Mouse (Mus musculus) C2C12 (cell line): ENCODE measurements around the gene Ccdc153. TPM values are rescaled to one million over a fixed set of nuclear protein-coding genes. Genes with fewer than 3 reads are reported as not detected.

Experiments
- H3K27me3 ChIP-seq: one replicate; pipeline ENCODE4 v1.6.1; 2011; ENCODE audit not compliant: control insufficient read depth, insufficient read depth, insufficient read length
- H3K36me3 ChIP-seq: one replicate; pipeline ENCODE4 v1.6.1; 2011; ENCODE audit not compliant: control insufficient read depth, insufficient read depth
- H3K4me3 ChIP-seq: one replicate; pipeline ENCODE4 v1.5.1; 2011; ENCODE audit warnings: mild to moderate bottlenecking, control low read depth; ENCODE audit not compliant: poor library complexity, insufficient read depth, severe bottlenecking
- H3K79me2 ChIP-seq: one replicate; pipeline ENCODE4 v1.6.1; 2011; ENCODE audit not compliant: control insufficient read depth, insufficient read depth
- H3K79me3 ChIP-seq: one replicate; pipeline ENCODE4 v1.6.1; 2011; ENCODE audit warnings: low read depth, control low read depth
- H3ac ChIP-seq: one replicate; pipeline ENCODE3; 2011; ENCODE audit warnings: low read depth; ENCODE audit not compliant: control insufficient read depth, insufficient read length
- CEBPB ChIP-seq: IDR thresholded peaks from one replicate; pipeline ENCODE4 v1.6.1; 2011; ENCODE audit warnings: low read depth, mild to moderate bottlenecking, control low read depth, moderate library complexity
- CTCF ChIP-seq: IDR thresholded peaks from one replicate; pipeline ENCODE4 v1.5.1; 2011; ENCODE audit not compliant: control insufficient read depth, insufficient read depth, insufficient read length
- FOSL1 ChIP-seq: IDR thresholded peaks from one replicate; pipeline ENCODE4 v1.8.0; 2011; ENCODE audit warnings: mild to moderate bottlenecking, low read length; ENCODE audit not compliant: poor library complexity, insufficient read depth, severe bottlenecking
- MAX ChIP-seq: IDR thresholded peaks from one replicate; pipeline ENCODE4 v1.6.1; 2011; ENCODE audit warnings: mild to moderate bottlenecking, control low read depth
- MYOD1 ChIP-seq: IDR thresholded peaks from one replicate; pipeline ENCODE4 v1.6.1; 2011; ENCODE audit warnings: low read depth; ENCODE audit not compliant: control insufficient read depth, insufficient read length
- MYOG ChIP-seq: IDR thresholded peaks from one replicate; pipeline ENCODE4 v1.6.1; 2011; ENCODE audit not compliant: control insufficient read depth, insufficient read length; ENCODE audit errors: extremely low read depth
- USF1 ChIP-seq: IDR thresholded peaks from one replicate; pipeline ENCODE4 v1.6.1; 2011; ENCODE audit warnings: low read depth, mild to moderate bottlenecking, control low read depth, moderate library complexity
- polyA plus RNA-seq: library from polyadenylated mRNA; unstranded; fragments of >200 nt; fragmentation: generic; extraction: Trizol; gene quantifications from one replicate; pipeline ENCODE4 v1.2.1, GENCODE M21; 2012; ENCODE audit warnings: missing spikeins

The Ccdc153 gene
- polyA plus RNA-seq, 1 experiment: 0.04 TPM

DNA sequence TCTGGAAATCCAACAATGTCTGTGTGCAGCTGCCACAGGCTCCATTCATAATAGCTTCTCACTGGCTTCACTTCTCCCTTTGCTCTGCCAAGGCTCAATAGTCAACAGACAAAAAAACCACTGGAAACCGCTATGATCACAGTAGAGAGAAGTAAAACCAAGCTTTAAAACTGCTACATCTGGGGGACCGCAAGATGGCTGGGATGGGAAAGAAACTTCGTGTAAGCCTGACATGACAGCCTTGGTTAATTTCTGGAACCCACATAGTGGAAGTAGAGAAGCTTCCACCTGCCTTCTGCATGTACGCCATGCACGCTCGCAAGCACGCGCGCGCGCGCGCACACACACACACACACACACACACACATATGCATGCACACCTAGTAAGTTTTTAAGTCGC is 26.9 kb upstream of the Ccdc153 start:
- Histone ChIP-seq H3ac (no peak overlapping the region), H3K27me3 (no peaks in the 10 kb centered on the region), H3K79me2 (peaks cover 53% of the 10 kb centered on the region), H3K36me3 (no peaks in the 10 kb centered on the region), H3K4me3 (no peak overlapping the region), H3K79me3 (peaks cover 24% of the 10 kb centered on the region)
- TF ChIP-seq CEBPB (no peak), MYOD1 (no peak), CTCF (no peak), USF1 (no peak), MYOG (no peak), MAX (no peak), FOSL1 (no peak)

GRCm38 (mm10) chr9:44225993-44226392 is 14.5 kb upstream of the Ccdc153 start:
- Histone ChIP-seq H3K79me3 (peaks cover 73% of the 10 kb centered on the region), H3K4me3 (no peak overlapping the region), H3K79me2 (peaks cover 97% of the 10 kb centered on the region), H3K36me3 (no peaks in the 10 kb centered on the region), H3K27me3 (no peaks in the 10 kb centered on the region), H3ac (no peak overlapping the region)
- TF ChIP-seq CEBPB (no peak), USF1 (no peak), MYOD1 (no peak), CTCF (no peak), MYOG (no peak), MAX (no peak), FOSL1 (no peak)

DNA sequence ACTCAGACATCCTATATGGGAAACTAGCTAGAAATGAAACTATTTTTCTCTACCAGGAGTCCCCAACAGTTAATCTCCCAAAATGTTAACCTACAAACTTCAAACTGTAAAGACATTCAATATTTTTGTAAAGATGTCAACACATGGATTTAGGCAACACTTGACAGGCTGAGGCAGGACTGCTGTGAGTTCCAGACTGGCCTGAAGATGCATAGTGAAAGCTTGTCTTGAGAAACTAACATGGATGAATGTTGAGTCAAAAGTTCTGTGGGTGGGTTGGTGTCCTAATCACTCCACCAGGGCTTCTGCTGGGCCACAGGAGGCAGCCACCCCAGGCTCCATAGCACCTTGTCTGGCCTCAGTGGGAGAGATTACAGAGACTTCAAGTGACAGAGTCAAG is 8.9 kb upstream of the Ccdc153 start:
- Histone ChIP-seq H3K27me3 (no peaks in the 10 kb centered on the region), H3K36me3 (no peaks in the 10 kb centered on the region), H3K4me3 (no peak overlapping the region), H3K79me3 (peaks cover 50% of the 10 kb centered on the region), H3K79me2 (peaks cover 70% of the 10 kb centered on the region), H3ac (no peak overlapping the region)
- TF ChIP-seq MYOD1: no peak
- TF ChIP-seq FOSL1: no peak
- no peak for TF ChIP-seq MYOG
- no peak for TF ChIP-seq CEBPB
- no peak for TF ChIP-seq CTCF
- no peak for TF ChIP-seq USF1
- TF ChIP-seq MAX: no peak

DNA sequence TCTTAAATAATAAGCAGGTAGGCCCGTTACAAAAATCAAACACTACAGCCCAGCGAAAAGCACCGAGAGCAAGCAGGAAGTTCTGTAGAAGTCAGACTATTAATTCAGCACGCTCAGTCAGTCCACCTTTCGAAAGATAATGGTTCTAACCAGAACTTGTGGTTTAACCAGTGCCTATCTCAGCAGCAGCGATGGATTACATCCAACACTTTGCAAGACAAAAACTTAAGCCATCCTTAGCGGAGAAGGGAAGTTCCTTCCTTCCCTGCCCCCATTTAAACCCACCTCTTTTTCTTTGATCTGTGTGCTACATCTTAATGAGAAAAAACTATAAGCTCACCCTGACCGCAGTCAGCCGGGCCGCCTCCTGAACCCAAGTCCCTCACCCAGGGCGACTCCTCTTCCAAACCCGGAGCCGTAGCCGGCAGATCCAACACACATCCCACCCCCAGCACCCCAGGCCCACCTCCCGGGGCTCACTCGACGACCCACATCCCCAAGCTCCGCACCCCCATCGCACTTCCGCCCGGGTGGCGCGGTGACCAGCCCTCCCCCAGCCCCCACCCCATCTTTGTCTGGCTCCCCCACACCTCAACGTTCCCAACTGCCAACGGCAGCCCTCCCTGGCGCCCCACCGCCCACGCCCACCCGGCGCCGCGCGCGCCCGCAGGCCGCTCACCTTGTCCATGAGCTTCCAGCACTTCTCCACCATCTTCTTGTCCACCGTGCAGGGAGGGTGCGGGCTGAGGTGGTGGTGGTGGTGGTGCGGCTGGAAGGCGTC is 7.3 kb upstream of the Ccdc153 start:
- no peak for TF ChIP-seq CEBPB
- no peak for TF ChIP-seq FOSL1
- TF ChIP-seq USF1: no peak
- no peak for TF ChIP-seq MAX
- TF ChIP-seq MYOD1: no peak
- Histone ChIP-seq H3K4me3 (peak overlapping the region; percentile 72), H3K27me3 (no peaks in the 10 kb centered on the region)

GRCm38 (mm10) chr9:44233802-44234478 is 6.5 kb upstream of the Ccdc153 start, which contains the start of gene Cbl:
TSS of gene Cbl (minus strand) at chr9:44234049.
- Histone ChIP-seq H3K36me3 (no peaks in the 10 kb centered on the region), H3K79me3 (peaks cover 32% of the 10 kb centered on the region), H3ac (peak within 1 kb of the TSS; percentile 71), H3K27me3 (no peaks in the 10 kb centered on the region), H3K79me2 (peaks cover 46% of the 10 kb centered on the region), H3K4me3 (peak within 1 kb of the TSS; percentile 72)
- TF ChIP-seq CTCF (peak; percentile 66), MAX (peak; percentile 65), MYOD1 (no peak), FOSL1 (no peak), USF1 (no peak), MYOG (no peak), CEBPB (no peak)

More for the DNA sequence above, 7.3 kb upstream of the Ccdc153 start:
- Histone ChIP-seq H3K79me3 (peaks cover 35% of the 10 kb centered on the region), H3K79me2 (peaks cover 54% of the 10 kb centered on the region), H3ac (peak overlapping the region; percentile 71), H3K36me3 (no peaks in the 10 kb centered on the region)
